7 mouse cellular contexts compared by ENCODE assay signal in genomic region chr6:49036275-49037267, GRCm38 (mm10). TPM values are rescaled to one million over a fixed set of nuclear protein-coding genes. Genes with fewer than 3 reads are reported as not detected.
A peak's percentile ranks its signal among the peaks of the same experiment; 100 is the strongest.
DNase-seq lines count a peak whose midpoint lies in the region; ATAC-seq and TF ChIP-seq lines count a peak whose summit lies in the region.

Gene Gpnmb (plus strand): TSS chr6:49036546.

- 44% methylated on average over 28 of the region's 28 CpGs for WGBS in intestine, embryonic 15.5 days
- 46% methylated on average over 28 of the region's 28 CpGs for WGBS in neural tube, embryonic 12.5 days

- no peaks in the 10 kb centered on the region for H3K36me3 ChIP-seq in intestine, embryonic 15.5 days
- no peaks in the 10 kb centered on the region for H3K36me3 ChIP-seq in neural tube, embryonic 12.5 days

- peak within 1 kb of the TSS; percentile 35 for H3K4me2 ChIP-seq in intestine, embryonic 15.5 days (replicated peaks)
- peak within 1 kb of the TSS; percentile 25; the same call in 1 of the 2 replicates for H3K4me2 ChIP-seq in neural tube, embryonic 12.5 days (replicated peaks)

- 0 out of 2 replicates have a peak, but pooled peaks have one; percentile 4 for ATAC-seq in intestine, embryonic 15.5 days
- ATAC-seq in neural tube, embryonic 12.5 days (ENCODE audit: low FRiP score, low read depth) = no peak

- no peaks in the 10 kb centered on the region for H3K27me3 ChIP-seq in intestine, embryonic 15.5 days (replicated peaks)
- H3K27me3 ChIP-seq in neural tube, embryonic 12.5 days (replicated peaks) = peaks cover 5% of the 10 kb centered on the region; the same call in 1 of the 2 replicates

- H3K4me1 ChIP-seq in embryonic fibroblast, embryonic 13.5 days (ENCODE audit: control insufficient read depth, insufficient read depth, low read length) = peaks cover 8% of the 10 kb centered on the region; the same call in 1 of the 2 replicates
- H3K4me1 ChIP-seq in intestine, embryonic 15.5 days (replicated peaks) = peaks cover 5% of the 10 kb centered on the region; the same call in 1 of the 2 replicates
- peaks cover 4% of the 10 kb centered on the region; the same call in 1 of the 2 replicates for H3K4me1 ChIP-seq in neural tube, embryonic 12.5 days

- H3K9ac ChIP-seq in intestine, embryonic 15.5 days = no peak within 1 kb of the TSS
- no peak within 1 kb of the TSS for H3K9ac ChIP-seq in neural tube, embryonic 12.5 days

- TF ChIP-seq CTCF in embryonic fibroblast, embryonic 13.5 days (IDR thresholded peaks at IDR 0.05; ENCODE audit: borderline replicate concordance, insufficient read depth, low read length) = no peak

- no peak for DNase-seq in urinary bladder, adult 2 months (ENCODE audit: low spot score)
- DNase-seq in urinary bladder, postnatal 25 days (ENCODE audit: low spot score) = no peak
- no peak for DNase-seq in left cerebral cortex, adult 11 months (ENCODE audit: low spot score)
- no peak for DNase-seq in gastrocnemius, postnatal 4 days (ENCODE audit: low spot score in 2 of 2)

- no peaks in the 10 kb centered on the region for H3K9me3 ChIP-seq in intestine, embryonic 15.5 days
- H3K9me3 ChIP-seq in neural tube, embryonic 12.5 days = no peaks in the 10 kb centered on the region

- H3K4me3 ChIP-seq in embryonic fibroblast, embryonic 13.5 days (ENCODE audit: insufficient read depth, low read length) = peak within 1 kb of the TSS; percentile 5
- no peak within 1 kb of the TSS for H3K4me3 ChIP-seq in intestine, embryonic 15.5 days (replicated peaks)
- H3K4me3 ChIP-seq in neural tube, embryonic 12.5 days = no peak within 1 kb of the TSS

- H3K27ac ChIP-seq in embryonic fibroblast, embryonic 13.5 days (ENCODE audit: insufficient read depth, low read length) = no peak within 1 kb of the TSS
- H3K27ac ChIP-seq in intestine, embryonic 15.5 days = no peak within 1 kb of the TSS
- no peak within 1 kb of the TSS for H3K27ac ChIP-seq in neural tube, embryonic 12.5 days

- TF ChIP-seq POLR2A in embryonic fibroblast, embryonic 13.5 days (IDR thresholded peaks at IDR 0.05; ENCODE audit: low read depth, low read length) = no peak

RNA-seq across cellular contexts. Expression of gene Gpnmb, which starts in this region (rescaled TPM):
- polyA plus RNA-seq in urinary bladder, adult 2 months (2012; rRNA removed) = 66.4 and 92.8 TPM in 2 replicates
- polyA plus RNA-seq in embryonic fibroblast, embryonic 13.5 days (2011; ENCODE audit: insufficient read length, low read depth, missing spikeins) = 29.1 and 33.1 TPM in 2 replicates
- polyA plus RNA-seq in intestine, embryonic 15.5 days (2015; fragmentation: Nextera tagmentation; extraction: Ambion mirVana) = 0.13 and 0.20 TPM in 2 replicates
- 0.89 and 0.95 TPM in 2 replicates for polyA plus RNA-seq in neural tube, embryonic 12.5 days (2016; fragmentation: Nextera tagmentation; extraction: Ambion mirVana)
- total RNA-seq in gastrocnemius, postnatal 4 days (2021) = 1 to 10 TPM; 1.2 to 1.3 TPM

Comparison
In these comparisons a context has a peak if more than half of its experiments do, and no peak if none do; other contexts are left out.
1. RNA of gene Gpnmb (polyA plus RNA-seq): 66.4 to 92.8 TPM in urinary bladder, adult 2 months and 29.1 to 33.1 TPM in embryonic fibroblast, embryonic 13.5 days; 0.89 to 0.95 TPM in neural tube, embryonic 12.5 days and 0.13 to 0.20 TPM in intestine, embryonic 15.5 days; every median in the first group is over 10 times any median in the second.
2. Peak in ATAC-seq and H3K4me2 ChIP-seq in intestine, embryonic 15.5 days; RNA of the gene not detected or under 1 TPM.